Mouse (Mus musculus) MEL (cell line): ENCODE data around the gene Tubb4a. TPM values are rescaled to one million over a fixed set of nuclear protein-coding genes. Genes with fewer than 3 reads are reported as not detected.

ENCODE experiments used
- DNase-seq: peaks from one replicate; pipeline ENCODE4 v3.0.0; 2011; ENCODE audit warnings: low read depth, low spot score
- H3K27ac ChIP-seq: 2 replicates; pipeline ENCODE4 v1.5.1; 2012; ENCODE audit warnings: low read depth, mild to moderate bottlenecking, control low read depth, low read length, moderate library complexity; ENCODE audit not compliant: control insufficient read depth
- H3K27me3 ChIP-seq, 2 experiments: fragments of 150-350 bp in 1 of 2; sonication (generic) in 1 of 2; 2 replicates each; pipeline ENCODE4 v1.6.1; 2012; ENCODE audit warnings: low read length in 2 of 2, mild to moderate bottlenecking in 2 of 2, improper control_type of control experiment in 1 of 2, moderate library complexity in 1 of 2; ENCODE audit not compliant: insufficient read depth in 2 of 2, control insufficient read depth in 1 of 2
- H3K36me3 ChIP-seq, 2 experiments: 2 replicates each; pipeline ENCODE4 v1.6.1; 2012 to 2014; ENCODE audit warnings: low read length in 2 of 2, improper control_type of control experiment in 1 of 2, inconsistent platforms in 1 of 2, mild to moderate bottlenecking in 1 of 2; ENCODE audit not compliant: insufficient read depth in 2 of 2, control insufficient read depth in 1 of 2
- H3K4me1 ChIP-seq, 2 experiments: fragments of 150-350 bp in 1 of 2; sonication (generic) in 1 of 2; 2 replicates each; pipeline ENCODE4 v1.6.1; 2012; ENCODE audit warnings: low read length in 2 of 2, improper control_type of control experiment in 1 of 2, mild to moderate bottlenecking in 1 of 2; ENCODE audit not compliant: insufficient read depth in 2 of 2, control insufficient read depth in 1 of 2
- H3K4me3 ChIP-seq, 2 experiments: fragments of 150-350 bp in 1 of 2; sonication (generic) in 1 of 2; 2 replicates each; pipeline ENCODE4 v1.5.1; 2012; ENCODE audit warnings: low read depth in 2 of 2, low read length in 2 of 2, mild to moderate bottlenecking in 2 of 2, moderate library complexity in 2 of 2, control low read depth in 1 of 2, improper control_type of control experiment in 1 of 2; ENCODE audit not compliant: control insufficient read depth in 1 of 2, insufficient read depth in 1 of 2
- H3K79me2 ChIP-seq: 2 replicates; pipeline ENCODE4 v1.6.1; 2012; ENCODE audit warnings: mild to moderate bottlenecking, low read length, moderate library complexity; ENCODE audit not compliant: control insufficient read depth, poor library complexity, insufficient read depth
- H3K9ac ChIP-seq: 2 replicates; pipeline ENCODE4 v1.6.1; 2012; ENCODE audit warnings: low read depth, mild to moderate bottlenecking, control low read depth, low read length, moderate library complexity; ENCODE audit not compliant: control insufficient read depth, poor library complexity, severe bottlenecking
- H3K9me3 ChIP-seq: fragments of 150-350 bp; sonication (generic); replicated peaks from 2 replicates; pipeline ENCODE4 v1.6.1; 2012; ENCODE audit warnings: mild to moderate bottlenecking, low read length, improper control_type of control experiment, moderate library complexity; ENCODE audit not compliant: insufficient read depth
- CTCF ChIP-seq, 3 experiments: IDR thresholded peaks in 2 of 3; conservative IDR thresholded peaks in 1 of 3; 2 replicates each; pipeline ENCODE4 v1.5.1; 2011 to 2012; ENCODE audit warnings: low read length in 3 of 3, low read depth in 2 of 3, mild to moderate bottlenecking in 2 of 3, improper control_type of control experiment in 1 of 3, inconsistent platforms in 1 of 3, mixed read lengths in 1 of 3, moderate library complexity in 1 of 3; ENCODE audit not compliant: control insufficient read depth in 1 of 3, insufficient read depth in 1 of 3, poor library complexity in 1 of 3, severe bottlenecking in 1 of 3
- E2F4 ChIP-seq: IDR thresholded peaks from 2 replicates; pipeline ENCODE4 v1.6.1; 2011; ENCODE audit warnings: low read depth, low read length, improper control_type of control experiment, borderline replicate concordance
- ELF1 ChIP-seq: IDR thresholded peaks from 2 replicates; pipeline ENCODE4 v1.6.1; 2014; ENCODE audit warnings: low read depth, mild to moderate bottlenecking, inconsistent platforms, low read length, improper control_type of control experiment, moderate library complexity
- GABPA ChIP-seq: IDR thresholded peaks from 2 replicates; pipeline ENCODE4 v1.6.1; 2012; ENCODE audit warnings: low read depth, mild to moderate bottlenecking, inconsistent platforms, low read length, improper control_type of control experiment, moderate library complexity
- GATA1 ChIP-seq: IDR thresholded peaks from 2 replicates; pipeline ENCODE4 v1.6.1; 2011; ENCODE audit warnings: low read depth, low read length, improper control_type of control experiment
- MAX ChIP-seq: IDR thresholded peaks from 2 replicates; pipeline ENCODE4 v1.6.1; 2011; ENCODE audit warnings: low read length, improper control_type of control experiment
- MEF2A ChIP-seq: IDR thresholded peaks from 2 replicates; pipeline ENCODE4 v1.6.1; 2014; ENCODE audit warnings: low read depth, mild to moderate bottlenecking, inconsistent platforms, low read length, improper control_type of control experiment; ENCODE audit not compliant: poor library complexity, insufficient replicate concordance, severe bottlenecking; ENCODE audit errors: extremely low read depth
- MYB ChIP-seq: IDR thresholded peaks from 2 replicates; pipeline ENCODE4 v1.6.1; 2011; ENCODE audit warnings: mild to moderate bottlenecking, low read depth, low read length, improper control_type of control experiment
- POLR2AphosphoS2 ChIP-seq: IDR thresholded peaks from 2 replicates; pipeline ENCODE4 v1.6.1; 2011; ENCODE audit warnings: low read length, improper control_type of control experiment
- RAD21 ChIP-seq: IDR thresholded peaks from 2 replicates; pipeline ENCODE4 v1.6.1; 2011; ENCODE audit warnings: mild to moderate bottlenecking, low read depth, low read length, improper control_type of control experiment
- SIN3A ChIP-seq: IDR thresholded peaks from 2 replicates; pipeline ENCODE4 v1.6.1; 2012; ENCODE audit warnings: low read length, improper control_type of control experiment, inconsistent platforms
- SMC3 ChIP-seq: IDR thresholded peaks from 2 replicates; pipeline ENCODE4 v1.6.1; 2011; ENCODE audit warnings: low read depth, low read length, improper control_type of control experiment
- TBP ChIP-seq: IDR thresholded peaks from 2 replicates; pipeline ENCODE4 v1.8.0; 2011; ENCODE audit warnings: low read depth, low read length, improper control_type of control experiment
- ZC3H11A ChIP-seq: IDR thresholded peaks from 2 replicates; pipeline ENCODE4 v1.6.1; 2012; ENCODE audit warnings: low read depth, mild to moderate bottlenecking, inconsistent platforms, low read length, improper control_type of control experiment
- ZMIZ1 ChIP-seq: IDR thresholded peaks from 2 replicates; pipeline ENCODE4 v1.6.1; 2012; ENCODE audit warnings: low read depth, mild to moderate bottlenecking, inconsistent platforms, low read length, improper control_type of control experiment, moderate library complexity
- ZNF384 ChIP-seq: IDR thresholded peaks from 2 replicates; pipeline ENCODE4 v1.6.1; 2012; ENCODE audit warnings: low read depth, mild to moderate bottlenecking, inconsistent platforms, low read length, improper control_type of control experiment
- polyA plus RNA-seq, 2 experiments: library from polyadenylated mRNA; stranded (reverse) in 1 of 2; unstranded in 1 of 2; fragments of >175 nt in 1 of 2; fragments of >200 nt in 1 of 2; gene quantifications; 2 replicates each; pipeline versions ENCODE4 v1.2.1 to v1.2.4; 2012; ENCODE audit warnings: low replicate concordance in 2 of 2, low read depth in 1 of 2; ENCODE audit not compliant: insufficient read length in 2 of 2, insufficient read depth in 1 of 2, missing spikeins in 1 of 2
- total RNA-seq: library from RNA; depleted of rRNA; stranded (reverse); fragments of 300-350 nt; gene quantifications from 2 replicates; pipeline ENCODE4 v1.2.3, GENCODE M21; 2012

Gene Tubb4a
- total and polyA plus RNA-seq, 3 experiments: 0.35 to 6.4 TPM; not detected in 1

- peaks cover 0 to 9% of the 10 kb centered on the region in 2 experiments; a peak in 2 of 4 replicates for H3K36me3 ChIP-seq
- H3K4me3 ChIP-seq: no peak overlapping the region
- H3K9ac ChIP-seq: no peak overlapping the region
- H3K4me1 ChIP-seq: peaks cover 0 to 12% of the 10 kb centered on the region in 2 experiments; a peak in 3 of 4 replicates
- no peaks in the 10 kb centered on the region for H3K9me3 ChIP-seq
- no peak for TF ChIP-seq SMC3
- TF ChIP-seq GATA1: no peak
- no peak for TF ChIP-seq ZMIZ1
- no peak for TF ChIP-seq E2F4
- no peak for TF ChIP-seq MYB
- TF ChIP-seq ZNF384: no peak
- TF ChIP-seq GABPA: no peak
- no peak for TF ChIP-seq POLR2AphosphoS2
- TF ChIP-seq ZC3H11A: no peak
- TF ChIP-seq TBP: no peak
- no peak for TF ChIP-seq SIN3A
- no peak for TF ChIP-seq MAX
- no peak for TF ChIP-seq ELF1
- TF ChIP-seq MEF2A: no peak
- no peaks in the 10 kb centered on the region for H3K79me2 ChIP-seq
- DNase-seq: no peak
- no peak overlapping the region for H3K27ac ChIP-seq
- no peaks in the 10 kb centered on the region for H3K27me3 ChIP-seq
These were observed 14.7 kb upstream of the Tubb4a start for GRCm38 (mm10) chr17:57102276-57102675.

GRCm38 (mm10) chr17:57099629-57100325 is 12.2 kb upstream of the Tubb4a start:
- H3K36me3 ChIP-seq: peaks cover 0 to 5% of the 10 kb centered on the region in 2 experiments; a peak in 2 of 4 replicates
- TF ChIP-seq GABPA (no peak), MAX (no peak), SMC3 (peak; percentile 22; the same call in 1 of the 2 replicates), RAD21 (peak; percentile 19), CTCF (IDR thresholded peaks at IDR 0.05 in 2 of 3, conservative IDR thresholded peaks at IDR 0.05 in 1 of 3; ENCODE audit: control insufficient read depth in 1 of 3, insufficient read depth in 1 of 3, low read depth in 2 of 3, low read length in 3 of 3, poor library complexity in 1 of 3, severe bottlenecking in 1 of 3) (peak in 1 of 3 experiments; percentile 16; a peak in 2 of 6 replicates)
- H3K4me3 ChIP-seq: no peak overlapping the region
- no peak overlapping the region for H3K9ac ChIP-seq
- H3K27me3 ChIP-seq: no peaks in the 10 kb centered on the region
- H3K27ac ChIP-seq: no peak overlapping the region
- no peaks in the 10 kb centered on the region for H3K9me3 ChIP-seq
- peaks cover 0 to 7% of the 10 kb centered on the region in 2 experiments; a peak in 2 of 4 replicates for H3K4me1 ChIP-seq
- no peaks in the 10 kb centered on the region for H3K79me2 ChIP-seq
- no peak for DNase-seq
